Mouse (Mus musculus): ENCODE measurements around the gene Gm17359. TPM values are rescaled to one million over a fixed set of nuclear protein-coding genes. Genes with fewer than 3 reads are reported as not detected.

Gene Gm17359
- total and polyA plus RNA-seq, 3 experiments, result not detected

- dilution Hi-C loops (cut with MboI; ENCODE audit: extremely low pct_ligation_motif_present, extremely low pct_unique_long_range_greater_than_20kb, low sequenced_read_pairs), result no loop called here
Observed at GRCm38 (mm10) chr3:79368306-79368705, 31.8 kb downstream of the Gm17359 start.

GRCm38 (mm10) chr3:79370385-79370929 is 34.0 kb downstream of the Gm17359 start:
- Histone ChIP-seq H3K9ac (ENCODE audit: insufficient read depth, low read depth) (no peak overlapping the region), H3K36me3 (replicated peaks in 1 of 2; ENCODE audit: control insufficient read depth in 1 of 2, insufficient read depth in 1 of 2, low read length in 1 of 2) (no peaks in the 10 kb centered on the region), H3K27ac (ENCODE audit: insufficient read depth, low read depth) (no peak overlapping the region), H3K4me2 (ENCODE audit: insufficient read depth, low read depth, poor library complexity, severe bottlenecking) (no peak overlapping the region), H3K4me1 (ENCODE audit: control insufficient read depth in 1 of 2, insufficient read depth in 2 of 2) (no peaks in the 10 kb centered on the region), H3K79me2 (replicated peaks; ENCODE audit: control insufficient read depth, extremely low read depth, insufficient read depth, poor library complexity, severe bottlenecking) (no peaks in the 10 kb centered on the region), H3K4me3 (replicated peaks in 1 of 3; ENCODE audit: low read depth in 2 of 3, low read length in 2 of 3, poor library complexity in 1 of 3) (no peak overlapping the region), H3K9me3 (replicated peaks; ENCODE audit: low read length) (no peaks in the 10 kb centered on the region), H3K27me3 (replicated peaks) (no peaks in the 10 kb centered on the region)
- dilution Hi-C loops (cut with MboI; ENCODE audit: extremely low pct_ligation_motif_present, extremely low pct_unique_long_range_greater_than_20kb, low sequenced_read_pairs) (no loop called here), in situ Hi-C loops (cut with MboI; ENCODE audit: low pct_ligation_motif_present, low pct_unique_long_range_greater_than_20kb, low sequenced_read_pairs) (no loop called here)
- no peak for DNase-seq (ENCODE audit: extremely low read depth)
- no peak for TF ChIP-seq JUND (conservative IDR thresholded peaks at IDR 0.05; ENCODE audit: low read depth, low read length)
- no peak for TF ChIP-seq ZC3H11A (IDR thresholded peaks at IDR 0.05; ENCODE audit: low read depth, low read length)
- TF ChIP-seq USF1 (IDR thresholded peaks at IDR 0.05; ENCODE audit: low read depth, low read length), result no peak
- TF ChIP-seq GABPA (IDR thresholded peaks at IDR 0.05; ENCODE audit: insufficient replicate concordance, low read depth, low read length), result no peak
- no peak for TF ChIP-seq ELF1 (IDR thresholded peaks at IDR 0.05; ENCODE audit: low read depth, low read length)
- TF ChIP-seq NELFE (IDR thresholded peaks at IDR 0.05; ENCODE audit: low read depth, low read length), result no peak
- TF ChIP-seq ZNF384 (IDR thresholded peaks at IDR 0.05; ENCODE audit: low read depth, low read length), result no peak
- TF ChIP-seq RCOR1 (conservative IDR thresholded peaks at IDR 0.05; ENCODE audit: low read depth, low read length), result no peak
- no peak for TF ChIP-seq TCF12 (IDR thresholded peaks at IDR 0.05; ENCODE audit: low read depth, low read length)
- no peak for TF ChIP-seq UBTF (IDR thresholded peaks at IDR 0.05; ENCODE audit: low read depth, low read length)
- no peak for TF ChIP-seq BHLHE40 (IDR thresholded peaks at IDR 0.05; ENCODE audit: low read depth, low read length)
- no peak for TF ChIP-seq ZMIZ1 (IDR thresholded peaks at IDR 0.05; ENCODE audit: low read depth, low read length)
- no peak for TF ChIP-seq MAFK (IDR thresholded peaks at IDR 0.05; ENCODE audit: insufficient replicate concordance, low read length)

More at GRCm38 (mm10) chr3:79368306-79368705, 31.8 kb downstream of the Gm17359 start:
- Histone ChIP-seq H3K4me3 (replicated peaks in 1 of 3; ENCODE audit: low read depth in 2 of 3, low read length in 2 of 3, poor library complexity in 1 of 3) (no peak overlapping the region), H3K4me1 (ENCODE audit: control insufficient read depth in 1 of 2, insufficient read depth in 2 of 2) (no peaks in the 10 kb centered on the region), H3K79me2 (replicated peaks; ENCODE audit: control insufficient read depth, extremely low read depth, insufficient read depth, poor library complexity, severe bottlenecking) (no peaks in the 10 kb centered on the region), H3K4me2 (ENCODE audit: insufficient read depth, low read depth, poor library complexity, severe bottlenecking) (no peak overlapping the region), H3K9ac (ENCODE audit: insufficient read depth, low read depth) (no peak overlapping the region), H3K27me3 (replicated peaks) (no peaks in the 10 kb centered on the region), H3K36me3 (replicated peaks in 1 of 2; ENCODE audit: control insufficient read depth in 1 of 2, insufficient read depth in 1 of 2, low read length in 1 of 2) (no peaks in the 10 kb centered on the region), H3K27ac (ENCODE audit: insufficient read depth, low read depth) (no peak overlapping the region), H3K9me3 (replicated peaks; ENCODE audit: low read length) (no peaks in the 10 kb centered on the region)
- no peak for DNase-seq (ENCODE audit: extremely low read depth)
- TF ChIP-seq IRF4 (IDR thresholded peaks at IDR 0.05; ENCODE audit: low read depth, low read length) (no peak), CHD2 (IDR thresholded peaks at IDR 0.05; ENCODE audit: low read length) (no peak)
- in situ Hi-C loops (cut with MboI; ENCODE audit: low pct_ligation_motif_present, low pct_unique_long_range_greater_than_20kb, low sequenced_read_pairs), result no loop called here
